Mouse (Mus musculus): Measurements from ENCODE around the gene Gm8267.
"Not testable (repeated sequence)": the region's sequence is repeated elsewhere in the genome, so short reads cannot be mapped to it uniquely, and the experiment has no call there.

The Gm8267 gene

DNA sequence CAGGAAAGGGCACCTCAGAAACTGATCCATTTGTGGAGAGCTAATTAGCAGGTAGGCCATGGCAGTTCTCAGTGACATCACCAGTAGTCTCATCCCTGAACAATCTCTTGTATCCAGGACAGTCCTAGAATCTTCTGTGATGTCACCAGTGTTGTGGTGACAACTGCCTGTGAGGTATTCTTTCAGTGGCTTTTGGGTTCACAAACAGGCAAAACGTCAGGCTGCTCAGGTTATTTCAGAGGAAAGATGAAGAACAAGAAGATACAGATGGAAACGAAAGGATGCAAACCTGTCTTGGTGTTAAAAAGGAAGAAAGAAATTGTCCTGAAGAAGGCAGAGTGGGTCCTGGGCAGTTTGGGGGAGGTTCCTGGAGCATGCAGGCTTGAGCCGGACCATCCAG, at the start of gene Gm8267:
TSS of gene Gm8267 (minus strand) at position 101 of the 400 bp plus-strand sequence.
- no peak for DNase-seq (ENCODE audit: low read depth)

DNA sequence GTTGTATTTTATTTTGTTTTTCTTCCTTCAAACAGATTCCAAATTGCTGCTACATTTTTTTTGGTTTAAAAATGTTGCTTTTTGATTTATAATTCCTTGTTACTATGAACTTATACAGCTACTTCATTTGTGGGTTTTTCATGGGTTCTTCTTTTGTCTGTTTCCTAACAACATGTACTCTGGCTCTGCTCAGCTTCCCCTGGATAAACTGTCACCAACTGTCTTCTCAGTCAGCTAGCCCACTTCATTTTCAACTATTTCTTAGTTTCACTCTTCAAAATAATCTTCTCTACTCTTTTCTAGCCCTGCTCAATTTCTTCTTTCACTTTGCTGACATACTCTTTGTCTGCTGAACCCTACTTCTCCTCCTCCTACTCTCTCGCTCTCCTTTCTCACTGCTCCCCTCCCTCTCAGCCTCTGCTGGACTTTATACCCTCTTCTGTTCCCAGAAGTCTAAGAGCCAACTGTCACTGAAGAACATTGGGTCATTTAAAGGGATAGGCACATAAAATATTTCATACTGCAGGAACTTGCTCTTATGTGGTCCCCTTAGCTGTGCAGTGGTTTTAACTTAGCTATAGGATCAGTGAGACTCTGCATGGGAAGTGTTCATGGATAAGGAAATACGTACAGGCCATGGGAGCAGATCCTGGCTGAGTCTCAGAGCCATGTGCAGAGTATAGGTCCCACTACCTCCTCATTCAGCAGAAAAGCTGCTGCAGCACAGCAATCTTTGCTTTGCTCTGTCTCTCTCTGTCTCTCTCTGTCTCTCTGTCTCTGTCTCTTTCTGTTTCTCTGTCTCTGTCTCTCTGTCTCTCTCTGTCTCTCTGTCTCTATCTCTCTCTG, 39.6 kb upstream of the Gm8267 start:
- not testable (repeated sequence) for DNase-seq (ENCODE audit: low read depth)

DNA sequence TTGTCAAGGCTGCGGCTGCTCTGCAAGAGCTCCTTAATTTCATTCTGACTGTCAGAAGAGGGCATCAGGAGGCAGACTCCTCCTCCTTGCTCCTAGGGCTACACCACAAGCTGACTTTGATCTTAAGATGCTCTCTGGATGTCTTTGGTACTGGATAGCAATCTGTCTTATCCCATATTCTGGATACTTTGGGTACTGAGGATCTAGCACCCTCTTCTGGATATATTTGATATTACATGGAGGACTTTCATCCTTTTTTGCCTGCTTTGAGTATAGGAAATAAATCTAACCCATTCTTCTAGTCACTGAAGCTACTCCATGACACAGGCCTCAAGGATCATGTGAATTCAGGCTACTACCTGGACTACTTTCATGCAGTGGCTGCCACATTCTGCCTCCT, 7.4 kb downstream of the Gm8267 start:
- not testable (repeated sequence) for DNase-seq (ENCODE audit: low read depth)

DNA sequence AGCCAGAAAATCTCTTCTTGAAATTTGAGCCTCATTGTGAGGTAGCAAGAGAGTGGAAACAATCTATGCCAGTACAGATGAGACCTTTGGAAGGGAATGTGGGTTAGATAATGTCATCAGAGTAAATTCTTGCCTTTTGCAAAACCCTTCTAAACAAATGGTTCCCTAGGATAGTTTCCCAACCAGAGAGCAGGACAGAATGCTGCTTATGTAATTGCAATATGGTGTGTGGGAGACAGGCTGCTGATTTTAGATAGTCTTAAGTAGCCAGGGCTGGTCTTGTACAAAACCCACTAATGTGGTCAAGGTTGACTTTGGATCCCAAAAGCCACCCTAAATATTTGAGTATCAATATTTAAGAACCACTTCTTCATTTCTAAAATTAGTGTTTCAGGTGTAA, 19.4 kb downstream of the Gm8267 start:
- not testable (repeated sequence) for DNase-seq (ENCODE audit: low read depth)

DNA sequence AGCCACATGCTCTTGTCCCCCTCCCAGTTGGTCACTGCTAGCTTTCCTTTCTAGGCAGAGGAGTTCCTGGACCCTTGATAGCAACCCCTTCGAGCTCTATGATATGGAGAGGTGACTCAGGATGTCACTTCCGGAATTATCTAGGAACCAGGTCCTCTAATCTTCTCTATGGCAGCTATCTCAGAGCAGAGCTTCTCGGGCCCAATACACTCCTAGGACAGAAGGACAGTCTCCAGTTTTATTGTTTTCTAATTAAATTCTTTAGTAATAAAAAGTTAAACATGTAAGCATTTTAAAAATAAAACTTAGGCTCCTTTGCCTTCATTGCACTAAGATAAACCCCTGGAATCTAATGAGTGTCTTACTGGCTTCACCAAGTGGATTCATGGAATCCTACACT, 43.8 kb downstream of the Gm8267 start, which contains the start of gene Gm8257:
TSS of gene Gm8257 (minus strand) at position 101 of the 400 bp plus-strand sequence.
- DNase-seq (ENCODE audit: low read depth), result not testable (repeated sequence)

Data from fibroblast of lung, adult 2 months (primary cell).